Comparison of ENCODE assay signal across 8 mouse cellular contexts in the genomic region with DNA sequence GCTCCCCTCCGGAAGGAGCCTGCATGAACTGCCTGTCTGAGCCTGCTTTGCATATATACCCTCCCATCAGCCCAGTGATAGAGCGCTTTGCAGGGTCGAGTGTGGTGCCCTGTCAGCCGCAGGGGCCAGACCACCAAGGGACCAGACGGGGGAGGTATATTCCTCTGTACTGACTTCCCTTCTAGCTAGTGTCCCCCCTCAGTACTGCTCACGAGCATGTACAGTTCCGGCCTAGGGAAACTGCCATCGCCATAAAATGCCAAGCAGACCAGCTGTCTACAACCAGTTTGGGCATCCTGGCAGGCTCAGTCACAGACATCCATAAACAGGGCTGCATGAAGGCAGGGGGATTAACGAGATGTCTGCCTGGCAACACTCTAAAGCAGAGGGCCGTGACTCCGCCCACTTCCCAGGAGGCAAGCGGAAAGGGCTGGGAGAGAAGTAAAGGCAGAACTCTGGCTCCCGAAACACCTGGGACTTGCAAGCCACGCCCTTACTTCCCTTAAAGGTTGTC.
A peak's percentile ranks its signal among the peaks of the same experiment; 100 is the strongest.
DNase-seq lines count a peak whose midpoint lies in the region; ATAC-seq and TF ChIP-seq lines count a peak whose summit lies in the region.

No protein-coding gene starts in this region.

- WGBS in kidney, embryonic 16.5 days = 3% methylated on average over 14 of the region's 14 CpGs
- WGBS in forebrain, embryonic 13.5 days = 2% methylated on average over 14 of the region's 14 CpGs
- 7% methylated on average over 14 of the region's 14 CpGs for WGBS in liver, embryonic 13.5 days (ENCODE audit: insufficient replicate concordance)
- 13% methylated on average over 14 of the region's 14 CpGs for WGBS in thymus, adult 2 months

- H3K9ac ChIP-seq in kidney, embryonic 16.5 days (replicated peaks; ENCODE audit: low read length) = peak overlapping the region; percentile 45
- peak overlapping the region; percentile 53 for H3K9ac ChIP-seq in forebrain, embryonic 13.5 days
- H3K9ac ChIP-seq in liver, embryonic 13.5 days = no peak overlapping the region

- TF ChIP-seq CTCF in thymus, adult 2 months (IDR thresholded peaks at IDR 0.05; ENCODE audit: borderline replicate concordance, control insufficient read depth, extremely low read depth, insufficient read depth, low read length, poor library complexity) = no peak

- H3K27me3 ChIP-seq in kidney, embryonic 16.5 days (ENCODE audit: insufficient read depth, low read length) = no peaks in the 10 kb centered on the region
- H3K27me3 ChIP-seq in forebrain, embryonic 13.5 days = 0 out of 2 replicates have a peak, but pooled peaks cover 4% of the 10 kb centered on the region
- H3K27me3 ChIP-seq in liver, embryonic 13.5 days = no peaks in the 10 kb centered on the region
- H3K27me3 ChIP-seq in thymus, adult 2 months (ENCODE audit: control insufficient read depth, insufficient read depth, low read length) = no peaks in the 10 kb centered on the region

- TF ChIP-seq POLR2A in thymus, adult 2 months (IDR thresholded peaks at IDR 0.05; ENCODE audit: control insufficient read depth, extremely low read depth, insufficient read depth, low read length, poor library complexity) = no peak

- H3K4me1 ChIP-seq in kidney, embryonic 16.5 days (ENCODE audit: insufficient read depth, low read length) = peaks cover 8% of the 10 kb centered on the region
- H3K4me1 ChIP-seq in forebrain, embryonic 13.5 days = peaks cover 15% of the 10 kb centered on the region
- H3K4me1 ChIP-seq in liver, embryonic 13.5 days (replicated peaks) = no peaks in the 10 kb centered on the region
- no peaks in the 10 kb centered on the region for H3K4me1 ChIP-seq in thymus, adult 2 months (replicated peaks; ENCODE audit: control insufficient read depth, insufficient read depth, low read length)

- H3K4me3 ChIP-seq in kidney, embryonic 16.5 days (ENCODE audit: low read length) = peak overlapping the region; percentile 33
- H3K4me3 ChIP-seq in forebrain, embryonic 13.5 days = peak overlapping the region; percentile 24
- H3K4me3 ChIP-seq in liver, embryonic 13.5 days (replicated peaks) = no peak overlapping the region
- no peak overlapping the region for H3K4me3 ChIP-seq in thymus, adult 2 months (ENCODE audit: control insufficient read depth, insufficient read depth, low read length)

- H3K4me2 ChIP-seq in kidney, embryonic 16.5 days (replicated peaks; ENCODE audit: low read depth, low read length) = peak overlapping the region; percentile 57
- H3K4me2 ChIP-seq in forebrain, embryonic 13.5 days = peak overlapping the region; percentile 60
- H3K4me2 ChIP-seq in liver, embryonic 13.5 days = peak overlapping the region; percentile 39

- no peak for DNase-seq in kidney, adult 11 months
- DNase-seq in WW6 (ENCODE audit: low read depth, low spot score) = peak; percentile 72
- DNase-seq in liver, embryonic 13.5 days = no peak
- peak; percentile 53 for DNase-seq in testis, postnatal 10 days (ENCODE audit: low spot score)
- DNase-seq in thymus, adult 2 months = no peak
- no peak for DNase-seq in cerebellum, adult 18-20 months

- peak; percentile 59 for ATAC-seq in kidney, embryonic 16.5 days (ENCODE audit: low FRiP score, low TSS enrichment)
- peak; percentile 91 for ATAC-seq in forebrain, embryonic 13.5 days
- ATAC-seq in liver, embryonic 13.5 days (ENCODE audit: low read depth) = no peak

- no peak overlapping the region for H3K27ac ChIP-seq in kidney, embryonic 16.5 days (ENCODE audit: low read length)
- H3K27ac ChIP-seq in forebrain, embryonic 13.5 days = peak overlapping the region; percentile 54; the same call in 1 of the 2 replicates
- H3K27ac ChIP-seq in liver, embryonic 13.5 days = no peak overlapping the region
- no peak overlapping the region for H3K27ac ChIP-seq in thymus, adult 2 months (ENCODE audit: control insufficient read depth, insufficient read depth, low read length)

- H3K9me3 ChIP-seq in kidney, embryonic 16.5 days (ENCODE audit: low read length) = no peaks in the 10 kb centered on the region
- H3K9me3 ChIP-seq in forebrain, embryonic 13.5 days (replicated peaks) = no peaks in the 10 kb centered on the region
- no peaks in the 10 kb centered on the region for H3K9me3 ChIP-seq in liver, embryonic 13.5 days (replicated peaks)

- H3K36me3 ChIP-seq in kidney, embryonic 16.5 days (ENCODE audit: insufficient read depth, low read length) = no peaks in the 10 kb centered on the region
- H3K36me3 ChIP-seq in forebrain, embryonic 13.5 days (ENCODE audit: poor library complexity, severe bottlenecking) = no peaks in the 10 kb centered on the region
- H3K36me3 ChIP-seq in liver, embryonic 13.5 days = no peaks in the 10 kb centered on the region
- no peaks in the 10 kb centered on the region for H3K36me3 ChIP-seq in thymus, adult 2 months (ENCODE audit: control insufficient read depth, insufficient read depth, low read length)

Comparison
In these comparisons a context has a peak if more than half of its experiments do, and no peak if none do; other contexts are left out.
1. H3K4me3 ChIP-seq: peak in kidney, embryonic 16.5 days (single experiment) and forebrain, embryonic 13.5 days (single experiment); none in liver, embryonic 13.5 days (single experiment) and thymus, adult 2 months (single experiment).
2. DNase-seq: peak in WW6 (single experiment) and testis, postnatal 10 days (single experiment); none in kidney, adult 11 months (single experiment), liver, embryonic 13.5 days (single experiment), thymus, adult 2 months (single experiment) and cerebellum, adult 18-20 months (0 of 2).
3. Peak in every context shown above with its lines, with median percentiles within 50 percentile points of each other: H3K4me2 ChIP-seq.